Mouse (Mus musculus): Measurements from ENCODE around the gene Zfp526.

- no peak for TF ChIP-seq POLR2A (IDR thresholded peaks at IDR 0.05; ENCODE audit: borderline replicate concordance, control insufficient read depth, low read depth, low read length)
- TF ChIP-seq CTCF (IDR thresholded peaks at IDR 0.05; ENCODE audit: control insufficient read depth, insufficient read depth, low read length), result no peak
Measured at GRCm38 (mm10) chr7:25180512-25180911, 40.7 kb upstream of the Zfp526 start.

All from bone marrow, adult 2 months (tissue).